Mouse (Mus musculus): ENCODE results near the gene Olfr1086.
"Not testable (repeated sequence)": the region's sequence is repeated elsewhere in the genome, so short reads cannot be mapped to it uniquely, and the experiment has no call there.

Olfr1086 gene

DNA sequence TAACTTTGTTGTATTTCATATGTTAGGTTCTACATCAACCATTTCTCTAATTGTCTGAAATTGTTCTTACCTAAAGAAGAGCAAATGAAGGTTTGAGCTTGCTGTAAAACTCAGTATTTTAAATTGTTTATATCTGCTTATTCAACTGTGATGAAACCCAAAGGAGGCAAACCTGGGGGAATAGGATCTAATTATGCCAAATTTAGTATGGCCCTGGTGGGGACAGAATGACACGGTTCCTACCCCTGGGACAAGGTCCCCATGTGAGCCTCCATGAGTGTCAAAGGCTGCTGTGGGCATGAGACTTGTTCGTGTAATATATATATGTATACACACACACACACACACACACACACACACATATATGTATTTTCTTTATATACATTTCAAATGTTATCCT lies at the start of gene Olfr1086:
Olfr1086 (minus strand) TSS at position 101 of the 400 bp plus-strand sequence.
- no peak for TF ChIP-seq GATA4 (IDR thresholded peaks at IDR 0.05; ENCODE audit: insufficient replicate concordance, low read length)

DNA sequence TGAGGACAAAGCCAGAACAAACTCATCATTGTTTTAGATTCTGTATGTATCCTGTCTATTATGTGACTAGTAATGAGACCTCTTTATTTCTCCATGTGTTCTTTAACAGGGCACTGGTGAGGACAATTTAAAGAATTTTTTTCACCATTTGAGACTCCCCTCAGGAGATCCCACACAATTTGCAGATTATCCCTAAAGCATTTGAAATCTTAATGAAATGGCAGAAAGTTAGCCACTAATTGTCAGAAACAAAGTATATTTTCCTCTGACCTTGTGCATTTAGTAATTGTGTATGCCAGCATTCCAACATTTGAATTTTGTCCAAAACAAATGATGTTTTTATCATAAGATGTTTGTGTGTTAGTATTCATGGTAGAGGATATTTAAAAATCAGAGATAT lies 18.4 kb upstream of the Olfr1086 start, which contains the start of gene Olfr1087:
Olfr1087 (minus strand) TSS at position 101 of the 400 bp plus-strand sequence.
- TF ChIP-seq GATA4 (IDR thresholded peaks at IDR 0.05; ENCODE audit: insufficient replicate concordance, low read length): no peak

DNA sequence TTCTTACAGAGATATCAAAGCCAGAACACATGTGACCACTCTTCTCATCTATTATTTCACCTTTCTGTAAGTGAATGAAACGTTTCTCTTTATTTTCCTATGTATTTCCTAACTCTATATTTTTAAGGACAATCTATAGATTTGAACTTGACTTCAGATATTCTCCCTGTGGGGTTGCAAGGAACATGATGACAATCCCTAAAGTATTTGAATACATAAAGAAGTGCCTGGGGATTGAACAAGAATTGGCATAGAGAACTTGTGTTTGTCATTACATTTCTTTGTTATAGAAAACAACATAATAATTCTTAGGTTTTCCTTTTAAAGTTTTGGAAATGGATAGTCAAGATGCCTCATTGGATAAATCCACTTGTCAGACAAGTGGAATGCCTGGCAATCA lies 18.0 kb downstream of the Olfr1086 start, which contains the start of gene Olfr1085:
Olfr1085 (minus strand) TSS at position 101 of the 400 bp plus-strand sequence.
- no peak for TF ChIP-seq GATA4 (IDR thresholded peaks at IDR 0.05; ENCODE audit: insufficient replicate concordance, low read length)

DNA sequence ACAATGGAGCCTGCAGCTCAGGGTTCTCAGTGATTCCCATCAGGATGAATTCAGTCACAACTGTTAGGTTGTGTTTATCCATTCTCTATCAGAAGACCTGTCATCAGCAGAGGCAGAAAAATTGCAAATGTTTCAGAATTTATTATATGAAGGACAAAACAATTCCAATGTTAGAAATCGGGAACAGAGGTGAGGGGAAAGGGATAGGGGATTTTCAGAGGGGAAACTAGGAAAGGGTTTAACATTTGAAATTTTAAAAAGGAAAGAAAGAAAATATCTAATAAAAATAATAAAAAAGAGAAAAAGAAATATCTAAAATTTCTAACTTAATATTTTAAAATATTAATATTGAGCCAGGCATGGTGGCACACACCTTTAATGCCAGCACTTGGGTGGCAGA lies 40.3 kb downstream of the Olfr1086 start, which contains the start of gene Olfr1084:
Olfr1084 (minus strand) TSS at position 101 of the 400 bp plus-strand sequence.
- TF ChIP-seq GATA4 (IDR thresholded peaks at IDR 0.05; ENCODE audit: insufficient replicate concordance, low read length): not testable (repeated sequence)
